Comparison of ENCODE assay signal across 10 mouse cellular contexts in the genomic region with DNA sequence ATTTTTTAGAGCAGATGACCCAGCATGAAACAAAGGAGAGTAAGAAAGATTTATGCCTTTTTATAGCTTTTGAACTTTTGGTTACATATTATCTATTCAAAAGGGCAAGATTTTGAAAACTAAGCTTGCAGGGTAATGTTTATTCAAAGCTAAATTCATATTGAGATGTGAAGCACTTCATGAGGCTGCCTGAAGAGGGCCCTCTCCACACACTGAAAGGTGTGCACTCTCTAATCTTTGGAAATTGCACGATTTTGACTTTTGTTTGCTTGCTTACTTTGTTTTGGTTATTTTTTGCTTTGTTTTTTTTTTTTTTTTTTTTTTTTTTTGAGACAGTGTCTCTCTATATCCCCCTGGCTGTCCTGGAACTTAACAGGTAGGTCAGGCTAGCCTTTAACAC. TPM values are rescaled to one million over a fixed set of nuclear protein-coding genes. Genes with fewer than 3 reads are reported as not detected.
DNase-seq lines count a peak whose midpoint lies in the region; ATAC-seq and TF ChIP-seq lines count a peak whose summit lies in the region.
"Had no signal": no experiment of that assay in that cellular context is flagged by ENCODE, and none has a peak within 500 bp of the region (broad histone marks: within the 10 kb centered on the region; RNA-seq: fewer than 3 reads in every experiment).

No protein-coding gene starts in this region.

- H3K27me3 ChIP-seq in cerebellum, adult 2 months (ENCODE audit: control insufficient read depth, insufficient read depth, low read length) = no peaks in the 10 kb centered on the region
- no peaks in the 10 kb centered on the region for H3K27me3 ChIP-seq in liver, embryonic 11.5 days (replicated peaks; ENCODE audit: control insufficient read depth, insufficient read depth, low read length)
- H3K27me3 ChIP-seq in midbrain, embryonic 10.5 days (ENCODE audit: low read depth, poor library complexity, severe bottlenecking) = no peaks in the 10 kb centered on the region
- H3K27me3 ChIP-seq: limb, embryonic 12.5 days had no signal

- no peaks in the 10 kb centered on the region for H3K4me1 ChIP-seq in cerebellum, adult 2 months (ENCODE audit: control insufficient read depth, insufficient read depth, low read length)
- H3K4me1 ChIP-seq in liver, embryonic 11.5 days (replicated peaks; ENCODE audit: control insufficient read depth, insufficient read depth, low read length) = peaks cover 21% of the 10 kb centered on the region
- H3K4me1 ChIP-seq in midbrain, embryonic 10.5 days = peaks cover 17% of the 10 kb centered on the region

- H3K36me3 ChIP-seq in liver, embryonic 11.5 days (ENCODE audit: control insufficient read depth, insufficient read depth, low read length) = no peaks in the 10 kb centered on the region
- no peaks in the 10 kb centered on the region for H3K36me3 ChIP-seq in midbrain, embryonic 10.5 days
- H3K36me3 ChIP-seq: limb, embryonic 12.5 days had no signal

- TF ChIP-seq POLR2A in cerebellum, adult 2 months (IDR thresholded peaks at IDR 0.05; ENCODE audit: borderline replicate concordance, insufficient read depth, low read length) = no peak

- peak; percentile 59 for TF ChIP-seq CTCF in cerebellum, adult 2 months (IDR thresholded peaks at IDR 0.05; ENCODE audit: borderline replicate concordance, insufficient read depth, low read depth, low read length)

- peak; percentile 30 to 32 for DNase-seq in cerebellum, adult 2 months
- no peak for DNase-seq in cerebellum, adult 8-10 months
- peak; percentile 22 for DNase-seq in liver
- no peak for DNase-seq in liver, embryonic 11.5 days (ENCODE audit: low spot score)
- DNase-seq in brain, adult 2 months (ENCODE audit: low read depth, low spot score) = peak; percentile 50
- peak; percentile 82 for DNase-seq in naive thymus-derived CD4-positive, alpha-beta T cell, adult 2 months (ENCODE audit: low read depth)
- DNase-seq in midbrain, embryonic 10.5 days (ENCODE audit: low spot score) = no peak

- no peaks in the 10 kb centered on the region for H3K9me3 ChIP-seq in liver, embryonic 11.5 days (ENCODE audit: control insufficient read depth, low read length)
- H3K9me3 ChIP-seq in midbrain, embryonic 10.5 days (replicated peaks) = no peaks in the 10 kb centered on the region
- H3K9me3 ChIP-seq: limb, embryonic 12.5 days had no signal

- no peak overlapping the region for H3K4me2 ChIP-seq in liver, embryonic 11.5 days
- H3K4me2 ChIP-seq: limb, embryonic 12.5 days had no signal

- WGBS in cerebellum, adult 2 months = 24% methylated on average over 1 of the region's 1 CpGs
- 12% methylated on average over 1 of the region's 1 CpGs for WGBS in liver, embryonic 11.5 days
- WGBS in midbrain, embryonic 10.5 days = 59% methylated on average over 1 of the region's 1 CpGs

- no peak for ATAC-seq in liver, embryonic 11.5 days (replicated peaks; ENCODE audit: low FRiP score)
- ATAC-seq in monocyte, adult 5-6 weeks (replicated peaks; ENCODE audit: insufficient number of reproducible peaks, low FRiP score, low TSS enrichment, poor library complexity, severe bottlenecking) = no peak

- H3K4me3 ChIP-seq in cerebellum, adult 2 months (replicated peaks; ENCODE audit: insufficient read depth, low read depth, low read length) = no peak overlapping the region
- H3K4me3 ChIP-seq in liver, embryonic 11.5 days (ENCODE audit: low read depth, low read length) = no peak overlapping the region
- H3K4me3 ChIP-seq in midbrain, embryonic 10.5 days = no peak overlapping the region
- H3K4me3 ChIP-seq: erythroblast, embryonic 14.5 days; limb, embryonic 12.5 days had no signal

- H3K9ac ChIP-seq in liver, embryonic 11.5 days (ENCODE audit: low read depth, low read length) = no peak overlapping the region
- H3K9ac ChIP-seq: limb, embryonic 12.5 days had no signal

- no peak overlapping the region for H3K27ac ChIP-seq in cerebellum, adult 2 months (ENCODE audit: insufficient read depth, low read length)
- H3K27ac ChIP-seq in liver, embryonic 11.5 days (ENCODE audit: low read depth, low read length) = no peak overlapping the region
- no peak overlapping the region for H3K27ac ChIP-seq in midbrain, embryonic 10.5 days (replicated peaks)
- H3K27ac ChIP-seq: limb, embryonic 12.5 days had no signal

RNA-seq across cellular contexts. Expression of a gene that starts 24.7 kb away (rescaled TPM):
- polyA plus RNA-seq in cerebellum, adult 2 months (2012; rRNA removed) = 15.3 and 17.0 TPM in 2 replicates
- polyA plus RNA-seq in liver, embryonic 11.5 days (2014; fragmentation: Nextera tagmentation; extraction: Ambion mirVana) = 16.6 and 17.5 TPM in 2 replicates
- 6.2 to 17.5 TPM (median 8.9 TPM) in 3 replicates for total RNA-seq in monocyte, adult 5-6 weeks (2017)
- polyA plus RNA-seq in midbrain, embryonic 10.5 days (2016; fragmentation: Nextera tagmentation; extraction: Ambion mirVana) = 9.5 and 12.6 TPM in 2 replicates
- polyA plus RNA-seq: erythroblast, embryonic 14.5 days had no signal

Comparison
In these comparisons a context has a peak if more than half of its experiments do, and no peak if none do; other contexts are left out.
1. DNase-seq: peak in cerebellum, adult 2 months (2 of 2), liver (single experiment), brain, adult 2 months (single experiment) and naive thymus-derived CD4-positive, alpha-beta T cell, adult 2 months (single experiment); none in cerebellum, adult 8-10 months (single experiment), liver, embryonic 11.5 days (single experiment) and midbrain, embryonic 10.5 days (single experiment).